Mouse (Mus musculus) cortical plate, adult 2 months (tissue): Measurements from ENCODE around the gene Fam19a3. TPM values are rescaled to one million over a fixed set of nuclear protein-coding genes. Genes with fewer than 3 reads are reported as not detected.
"Not testable (repeated sequence)": the region's sequence is repeated elsewhere in the genome, so short reads cannot be mapped to it uniquely, and the experiment has no call there.

Experiments
- H3K27ac ChIP-seq: fragments of 200-500 bp; 2 replicates; pipeline ENCODE4 v1.5.1; 2012; ENCODE audit warnings: low read length, control low read depth, inconsistent platforms; ENCODE audit not compliant: insufficient read depth
- H3K4me1 ChIP-seq: fragments of 200-500 bp; 2 replicates; pipeline ENCODE4 v1.6.1; 2011; ENCODE audit warnings: low read length; ENCODE audit not compliant: control insufficient read depth, insufficient read depth
- H3K4me3 ChIP-seq: fragments of 200-500 bp; 2 replicates; pipeline ENCODE4 v1.5.1; 2011; ENCODE audit warnings: mild to moderate bottlenecking, low read length, control low read depth; ENCODE audit not compliant: insufficient read depth
- CTCF ChIP-seq: fragments of 200-500 bp; IDR thresholded peaks from 2 replicates; pipeline ENCODE4 v1.5.1; 2011; ENCODE audit warnings: mild to moderate bottlenecking, control low read depth, low read length; ENCODE audit not compliant: insufficient read depth; ENCODE audit errors: extremely low read depth
- POLR2A ChIP-seq: fragments of 200-500 bp; IDR thresholded peaks from 2 replicates; pipeline ENCODE4 v1.6.1; 2011; ENCODE audit warnings: mild to moderate bottlenecking, low read length, control low read depth; ENCODE audit not compliant: insufficient read depth; ENCODE audit errors: extremely low read depth
- polyA plus RNA-seq: library from polyadenylated mRNA; depleted of rRNA; stranded (reverse); fragments of >200 nt; gene quantifications from 2 replicates; pipeline ENCODE4 v1.2.3, GENCODE M21; 2012; rRNA removed

The Fam19a3 gene
- polyA plus RNA-seq = 0.08 TPM in 2 replicates

DNA sequence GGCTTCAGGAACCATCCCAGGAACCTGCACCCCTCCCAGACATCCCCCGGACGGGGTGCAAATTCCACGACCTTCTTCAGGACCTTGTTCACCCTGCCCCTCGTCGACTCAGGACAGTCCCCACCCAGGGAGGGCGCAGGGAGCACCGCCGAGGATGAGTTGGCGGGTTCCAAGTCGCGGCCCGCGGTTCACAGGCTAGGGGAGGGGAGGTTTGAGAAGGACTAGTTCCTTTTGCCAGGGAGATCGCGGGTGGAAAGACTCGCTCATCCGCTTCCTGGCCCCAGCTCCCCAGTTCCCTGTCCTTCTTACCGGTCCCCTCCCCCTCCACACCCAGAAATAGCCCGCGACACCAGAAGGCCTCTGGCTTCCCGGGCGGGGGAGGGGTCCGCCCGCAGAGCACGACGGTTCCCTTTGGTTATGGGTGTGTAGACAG is at the start of gene Fam19a3:
TSS of gene Fam19a3 (minus strand) at position 370 of the 433 bp plus-strand sequence.
- H3K27ac ChIP-seq = no peak within 1 kb of the TSS
- peak within 1 kb of the TSS; percentile 27 for H3K4me3 ChIP-seq
- no peaks in the 10 kb centered on the region for H3K4me1 ChIP-seq
- TF ChIP-seq CTCF (no peak), POLR2A (no peak)

DNA sequence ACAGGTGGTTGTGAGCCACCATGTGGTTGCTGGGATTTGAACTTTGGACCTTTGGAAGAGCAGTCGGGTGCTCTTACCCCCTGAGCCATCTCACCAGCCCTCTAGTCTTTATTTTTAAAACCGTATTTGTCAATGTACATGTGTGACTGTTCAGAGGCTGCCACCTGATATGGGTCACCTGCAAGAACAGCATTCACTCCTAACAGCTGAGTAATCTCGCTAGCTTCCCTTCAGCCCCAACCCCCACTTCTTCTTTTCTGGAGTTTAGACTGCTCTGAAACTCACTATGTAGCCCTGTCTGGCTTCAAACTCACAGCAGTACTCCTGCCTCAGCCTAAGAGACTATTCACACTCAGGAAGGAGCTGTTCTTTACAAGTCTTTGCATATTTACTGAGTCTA is 40.8 kb upstream of the Fam19a3 start:
- Histone ChIP-seq H3K27ac (no peak overlapping the region), H3K4me1 (peaks cover 4% of the 10 kb centered on the region; the same call in 1 of the 2 replicates), H3K4me3 (no peak overlapping the region)
- TF ChIP-seq CTCF (no peak), POLR2A (no peak)

GRCm38 (mm10) chr3:104820426-104820825 is 38.8 kb upstream of the Fam19a3 start:
- no peak overlapping the region for H3K4me3 ChIP-seq
- H3K27ac ChIP-seq = no peak overlapping the region
- peaks cover 7% of the 10 kb centered on the region; the same call in 1 of the 2 replicates for H3K4me1 ChIP-seq
- TF ChIP-seq POLR2A = no peak
- TF ChIP-seq CTCF = no peak

DNA sequence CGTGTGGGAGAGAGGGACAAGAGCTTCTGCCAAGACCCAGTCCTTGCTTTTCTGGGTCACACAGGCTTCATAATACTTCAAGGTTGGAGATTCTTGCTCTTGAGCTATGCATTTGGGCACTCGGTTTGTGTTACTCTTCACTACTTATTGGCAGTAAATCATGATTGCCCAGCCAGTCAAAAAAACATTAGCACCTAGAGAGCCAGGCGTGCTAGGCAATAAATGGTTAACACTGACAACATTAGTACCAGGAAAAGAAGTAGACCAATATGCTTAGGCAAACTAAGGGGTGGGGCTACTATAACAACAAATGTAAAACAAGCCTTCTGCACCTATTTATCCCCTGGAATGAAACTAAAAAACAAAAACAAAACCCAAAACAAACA is 37.1 kb upstream of the Fam19a3 start:
- no peak overlapping the region for H3K27ac ChIP-seq

GRCm38 (mm10) chr3:104817991-104818748 is 36.5 kb upstream of the Fam19a3 start, which contains the start of gene Mov10:
Gene Mov10 (minus strand): TSS chr3:104818563.
- TF ChIP-seq CTCF (no peak), POLR2A (no peak)
- Histone ChIP-seq H3K4me3 (peak within 1 kb of the TSS; percentile 90), H3K27ac (peak within 1 kb of the TSS; percentile 63), H3K4me1 (peaks cover 7% of the 10 kb centered on the region; the same call in 1 of the 2 replicates)

More for the DNA sequence above, 37.1 kb upstream of the Fam19a3 start:
- Histone ChIP-seq H3K4me1 (peaks cover 7% of the 10 kb centered on the region; the same call in 1 of the 2 replicates), H3K4me3 (peak overlapping the region; percentile 90)
- no peak for TF ChIP-seq POLR2A
- TF ChIP-seq CTCF = no peak

- TF ChIP-seq POLR2A = no peak
- Histone ChIP-seq H3K4me1 (peaks cover 7% of the 10 kb centered on the region; the same call in 1 of the 2 replicates), H3K4me3 (peak overlapping the region; percentile 90), H3K27ac (peak overlapping the region; percentile 63)
Observed at GRCm38 (mm10) chr3:104817481-104817990, 35.9 kb upstream of the Fam19a3 start.

DNA sequence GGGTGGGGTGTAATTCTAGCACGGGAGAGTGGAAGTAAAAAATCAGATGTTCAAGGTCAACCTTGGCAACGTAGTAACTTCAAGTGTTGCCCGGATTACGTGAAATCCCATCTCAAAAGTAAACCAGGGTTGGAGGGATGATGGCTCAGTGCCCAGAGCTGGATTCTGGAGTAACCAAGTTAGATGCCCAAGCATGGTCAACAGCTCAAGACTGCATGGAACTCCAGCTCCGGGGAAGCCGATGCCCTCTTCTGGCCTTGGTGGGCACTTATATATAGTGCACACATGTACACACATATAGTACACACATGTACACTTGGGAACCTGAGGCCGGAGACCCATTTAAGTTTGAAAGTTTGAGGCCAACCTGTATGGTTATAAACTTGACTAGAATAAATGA is 34.5 kb upstream of the Fam19a3 start:
- Histone ChIP-seq H3K27ac (no peak overlapping the region), H3K4me1 (peaks cover 7% of the 10 kb centered on the region; the same call in 1 of the 2 replicates), H3K4me3 (no peak overlapping the region)
- TF ChIP-seq CTCF (no peak), POLR2A (no peak)

- TF ChIP-seq POLR2A (no peak), CTCF (no peak)
- Histone ChIP-seq H3K4me1 (peaks cover 7% of the 10 kb centered on the region; the same call in 1 of the 2 replicates), H3K27ac (no peak overlapping the region), H3K4me3 (no peak overlapping the region)
Observed at GRCm38 (mm10) chr3:104815346-104815745, 33.7 kb upstream of the Fam19a3 start.

- TF ChIP-seq CTCF (no peak), POLR2A (no peak)
- Histone ChIP-seq H3K27ac (no peak overlapping the region), H3K4me3 (no peak overlapping the region), H3K4me1 (peaks cover 7% of the 10 kb centered on the region; the same call in 1 of the 2 replicates)
Observed at GRCm38 (mm10) chr3:104814746-104815145, 33.1 kb upstream of the Fam19a3 start.

GRCm38 (mm10) chr3:104813227-104813626 is 31.6 kb upstream of the Fam19a3 start:
- not testable (repeated sequence) for H3K27ac ChIP-seq, H3K4me1 ChIP-seq, H3K4me3 ChIP-seq
